Mouse (Mus musculus) limb, embryonic 14.5 days (tissue): ENCODE measurements around the gene Rmnd5b. TPM values are rescaled to one million over a fixed set of nuclear protein-coding genes. Genes with fewer than 3 reads are reported as not detected.
A peak's percentile ranks its signal among the peaks of the same experiment; 100 is the strongest.
"Not testable (repeated sequence)": the region's sequence is repeated elsewhere in the genome, so short reads cannot be mapped to it uniquely, and the experiment has no call there.

ENCODE experiments used
- ATAC-seq: fragments of 200-750 bp; cut with Nextera tagmentation; 2 replicates; pipeline ENCODE4 v1.8.0; 2017; ENCODE audit warnings: low read depth, moderate number of reproducible peaks, moderate TSS enrichment; ENCODE audit not compliant: low FRiP score
- DNase-seq: peaks from one replicate; pipeline ENCODE4 v3.0.0-alpha.2; 2015; ENCODE audit warnings: low spot score
- H3K27ac ChIP-seq: fragments of 300-500 bp; sonication (generic); replicated peaks from 2 replicates; pipeline ENCODE4 v1.5.1; 2014; ENCODE audit warnings: low read depth, mild to moderate bottlenecking, low read length, moderate library complexity, mixed read lengths
- H3K27me3 ChIP-seq: fragments of 300-500 bp; sonication (generic); 2 replicates; pipeline ENCODE4 v1.6.1; 2014; ENCODE audit warnings: low read length, mixed read lengths; ENCODE audit not compliant: control insufficient read depth, insufficient read depth
- H3K36me3 ChIP-seq: fragments of 300-500 bp; sonication (generic); 2 replicates; pipeline ENCODE4 v1.6.1; 2014; ENCODE audit warnings: mild to moderate bottlenecking, low read length, moderate library complexity, mixed read lengths; ENCODE audit not compliant: control insufficient read depth, insufficient read depth
- H3K4me1 ChIP-seq: fragments of 300-500 bp; sonication (generic); 2 replicates; pipeline ENCODE4 v1.6.1; 2014; ENCODE audit warnings: antibody characterized with exemption, low read length, mixed read lengths; ENCODE audit not compliant: control insufficient read depth, insufficient read depth
- H3K4me2 ChIP-seq: fragments of 300-500 bp; sonication (generic); replicated peaks from 2 replicates; pipeline ENCODE4 v1.6.1; 2014; ENCODE audit warnings: low read depth, mild to moderate bottlenecking, low read length, moderate library complexity; ENCODE audit not compliant: severe bottlenecking
- H3K4me3 ChIP-seq: fragments of 300-500 bp; sonication (generic); replicated peaks from 2 replicates; pipeline ENCODE4 v1.5.1; 2014; ENCODE audit warnings: low read length
- H3K9ac ChIP-seq: fragments of 300-500 bp; sonication (generic); 2 replicates; pipeline ENCODE4 v1.6.1; 2014; ENCODE audit warnings: mild to moderate bottlenecking, low read depth, low read length, moderate library complexity; ENCODE audit not compliant: severe bottlenecking
- H3K9me3 ChIP-seq: fragments of 300-500 bp; sonication (generic); 2 replicates; pipeline ENCODE4 v1.6.1; 2016; ENCODE audit warnings: low read length; ENCODE audit not compliant: control insufficient read depth
- POLR2A ChIP-seq: fragments of 200-500 bp; IDR thresholded peaks from 2 replicates; pipeline ENCODE4 v1.8.0; 2012; ENCODE audit warnings: inconsistent platforms, mild to moderate bottlenecking, moderate library complexity, borderline replicate concordance; ENCODE audit not compliant: insufficient read depth, insufficient read length; ENCODE audit errors: extremely low read depth
- WGBS: fragments of 180-500 bp; shearing (Covaris S2); extraction: QIAGEN DNeasy Blood & Tissue Kit; methylation state at CpG from one replicate; pipeline ENCODE4 v1.1.7; 2014; 5-methylcytosine and 5-hydroxymethylcytosine counted together
- polyA plus RNA-seq, 2 experiments: library from polyadenylated mRNA; depleted of rRNA in 1 of 2; stranded (reverse) in 1 of 2; unstranded in 1 of 2; fragments of >200 nt; fragmentation: Nextera tagmentation in 1 of 2; extraction: Ambion mirVana in 1 of 2; gene quantifications; 2 replicates each; pipeline versions ENCODE4 v1.2.1 to v1.2.3; 2012 to 2014

The Rmnd5b gene
- polyA plus RNA-seq, 2 experiments: 49.3 to 57.4 TPM

DNA sequence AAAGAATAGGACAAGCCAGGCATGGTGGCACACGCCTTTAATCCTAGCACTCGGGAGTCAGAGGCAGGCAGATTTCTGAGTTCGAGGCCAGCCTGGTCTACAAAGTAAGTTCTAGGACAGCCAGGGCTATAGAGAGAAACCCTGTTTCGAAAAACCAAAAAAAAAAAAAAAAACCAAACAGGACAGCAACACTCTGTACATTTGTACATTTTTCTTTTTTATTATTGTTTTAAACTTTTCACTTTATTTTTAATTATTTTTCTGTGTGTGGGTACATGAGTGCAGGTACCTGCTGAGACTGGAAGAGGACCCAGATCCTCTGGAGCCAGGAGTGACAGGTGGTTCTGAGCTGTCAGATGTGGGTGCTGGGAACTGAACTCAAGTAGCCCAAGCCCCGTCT, 39.7 kb upstream of the Rmnd5b start:
- TF ChIP-seq POLR2A: no peak
- 88% methylated on average over 5 of the region's 5 CpGs for WGBS
- no peak overlapping the region for H3K27ac ChIP-seq
- H3K9me3 ChIP-seq: no peaks in the 10 kb centered on the region
- no peak for DNase-seq
- H3K27me3 ChIP-seq: no peaks in the 10 kb centered on the region
- no peak overlapping the region for H3K4me3 ChIP-seq
- H3K4me1 ChIP-seq: no peaks in the 10 kb centered on the region
- no peak overlapping the region for H3K9ac ChIP-seq
- no peaks in the 10 kb centered on the region for H3K36me3 ChIP-seq
- no peak for ATAC-seq
- H3K4me2 ChIP-seq: no peak overlapping the region

DNA sequence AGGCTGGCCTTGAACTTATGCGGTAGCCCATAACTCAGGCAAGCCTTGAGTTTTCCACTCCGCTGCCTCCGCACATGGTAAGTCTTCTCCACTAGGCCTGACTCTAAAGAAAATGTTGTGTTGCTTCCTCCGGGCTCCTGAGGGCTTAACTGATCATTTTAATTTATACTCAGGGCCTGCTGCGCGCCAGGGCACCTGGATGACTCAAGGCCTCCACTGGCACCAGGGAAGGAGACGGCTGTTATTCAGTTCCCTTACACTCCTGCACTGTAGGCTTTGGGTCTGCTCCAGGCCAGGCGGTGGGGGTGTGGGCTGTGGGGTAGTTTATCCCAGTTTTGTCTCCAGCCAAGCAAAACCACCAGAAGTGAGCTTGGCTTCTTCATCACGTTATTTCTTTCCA, 37.6 kb upstream of the Rmnd5b start:
- DNase-seq (peak; percentile 42), ATAC-seq (peak; percentile 62)
- WGBS: 63% methylated on average over 9 of the region's 9 CpGs
- Histone ChIP-seq H3K27ac (0 out of 2 replicates have a peak overlapping the region, but pooled peaks have one; percentile 6), H3K4me3 (no peak overlapping the region), H3K36me3 (no peaks in the 10 kb centered on the region), H3K4me1 (no peaks in the 10 kb centered on the region), H3K9ac (no peak overlapping the region), H3K4me2 (no peak overlapping the region), H3K27me3 (no peaks in the 10 kb centered on the region), H3K9me3 (no peaks in the 10 kb centered on the region)
- no peak for TF ChIP-seq POLR2A

DNA sequence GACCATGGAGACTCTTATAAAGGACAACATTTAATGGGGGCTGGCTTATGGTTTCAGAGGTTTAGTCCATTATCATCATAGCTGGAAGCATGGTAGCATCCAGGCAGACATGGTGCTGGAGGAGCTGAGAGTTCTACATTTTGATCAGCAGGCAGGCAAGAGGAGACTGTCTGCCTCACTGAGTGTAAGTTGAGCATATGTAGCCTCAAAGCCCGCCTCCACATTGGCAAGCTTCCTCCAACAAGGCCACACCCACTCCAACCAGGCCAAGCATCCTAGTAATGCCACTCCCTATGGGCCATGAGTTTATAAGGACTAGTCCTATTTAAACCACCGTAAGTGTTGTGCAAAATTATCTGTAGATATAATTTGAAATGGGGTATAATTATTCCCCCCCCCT, 35.7 kb upstream of the Rmnd5b start:
- no peaks in the 10 kb centered on the region for H3K4me1 ChIP-seq
- no peak for ATAC-seq
- DNase-seq: no peak
- WGBS: 60% methylated on average over 2 of the region's 2 CpGs
- no peaks in the 10 kb centered on the region for H3K27me3 ChIP-seq
- no peak overlapping the region for H3K9ac ChIP-seq
- H3K36me3 ChIP-seq: no peaks in the 10 kb centered on the region
- TF ChIP-seq POLR2A: no peak
- H3K4me3 ChIP-seq: no peak overlapping the region
- no peak overlapping the region for H3K27ac ChIP-seq
- no peak overlapping the region for H3K4me2 ChIP-seq
- H3K9me3 ChIP-seq: no peaks in the 10 kb centered on the region

DNA sequence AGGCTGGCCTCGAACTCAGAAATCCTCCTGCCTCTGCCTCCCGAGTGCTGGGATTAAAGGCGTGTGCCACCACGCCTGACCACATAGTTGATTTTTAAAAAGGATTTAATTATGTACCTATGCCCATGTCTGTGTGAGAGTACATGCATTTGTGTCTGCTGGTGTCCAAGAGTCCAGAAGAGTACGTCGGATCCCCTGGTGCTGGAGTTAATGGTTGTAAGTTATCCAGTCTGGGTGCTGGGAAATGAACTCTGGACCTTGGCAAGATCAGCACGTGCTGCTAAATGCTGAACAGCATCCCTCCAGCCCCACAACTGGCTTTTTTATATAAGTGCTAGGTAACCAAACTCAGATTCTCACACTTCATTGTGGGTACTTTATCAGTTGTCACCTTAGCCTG, 35.1 kb upstream of the Rmnd5b start:
- Histone ChIP-seq H3K27ac (no peak overlapping the region), H3K9me3 (no peaks in the 10 kb centered on the region), H3K4me2 (no peak overlapping the region), H3K9ac (no peak overlapping the region), H3K4me3 (no peak overlapping the region), H3K27me3 (no peaks in the 10 kb centered on the region), H3K4me1 (no peaks in the 10 kb centered on the region), H3K36me3 (no peaks in the 10 kb centered on the region)
- DNase-seq (no peak), ATAC-seq (no peak)
- WGBS: 90% methylated on average over 7 of the region's 7 CpGs
- TF ChIP-seq POLR2A: no peak

DNA sequence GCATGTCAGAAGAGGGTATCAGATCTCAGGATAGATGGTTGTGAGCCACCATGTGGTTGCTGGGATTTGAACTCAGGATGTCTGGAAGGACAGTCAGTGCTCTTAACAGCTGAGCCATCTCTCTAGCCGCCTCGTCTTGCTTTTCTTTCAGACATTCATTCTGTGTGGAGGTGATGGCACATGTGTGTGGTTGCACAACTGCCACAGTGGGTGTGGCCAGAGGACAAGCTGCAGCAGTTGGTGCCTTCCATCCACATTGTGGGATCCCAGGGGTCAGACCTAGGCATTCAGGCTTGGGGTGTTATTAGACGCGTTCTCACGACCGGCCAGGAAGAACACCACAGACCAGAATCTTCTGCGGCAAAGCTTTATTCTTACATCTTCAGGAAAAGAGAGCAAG, 29.1 kb upstream of the Rmnd5b start:
- ATAC-seq, DNase-seq: not testable (repeated sequence)
- whole genome bisulfite sequencing: 96% methylated on average over 7 of the region's 7 CpGs

DNA sequence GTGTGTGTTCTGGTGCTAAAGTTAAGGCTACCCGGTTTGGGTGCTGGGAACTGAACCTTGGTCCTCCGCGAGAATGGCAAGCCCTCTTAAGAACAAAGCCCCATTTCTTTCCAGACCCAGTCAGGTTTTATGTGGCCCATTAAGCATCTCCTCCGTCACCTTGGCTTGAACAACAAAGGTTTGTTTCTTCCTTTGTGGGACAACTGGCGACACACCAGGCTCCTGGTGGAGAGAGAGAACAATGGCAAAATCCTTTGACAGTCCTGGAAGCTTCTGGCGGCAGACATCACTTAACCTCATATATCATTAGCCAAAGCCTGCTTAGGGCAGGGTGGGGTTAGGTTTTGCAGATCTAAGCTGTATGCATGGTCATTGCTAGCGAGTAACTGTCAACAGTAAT, 26.9 kb upstream of the Rmnd5b start:
- ATAC-seq (no peak), DNase-seq (no peak)
- H3K27ac ChIP-seq: no peak overlapping the region
- 80% methylated on average over 7 of the region's 7 CpGs for WGBS
- H3K9me3 ChIP-seq: no peaks in the 10 kb centered on the region
- H3K4me2 ChIP-seq: no peak overlapping the region
- no peak overlapping the region for H3K9ac ChIP-seq
- peaks cover 12% of the 10 kb centered on the region for H3K4me1 ChIP-seq
- no peaks in the 10 kb centered on the region for H3K27me3 ChIP-seq
- TF ChIP-seq POLR2A: no peak
- no peak overlapping the region for H3K4me3 ChIP-seq
- no peaks in the 10 kb centered on the region for H3K36me3 ChIP-seq

More for the DNA sequence above, 29.1 kb upstream of the Rmnd5b start:
- not testable (repeated sequence) for H3K27me3 ChIP-seq, H3K4me1 ChIP-seq, H3K9ac ChIP-seq, H3K36me3 ChIP-seq, H3K27ac ChIP-seq, H3K9me3 ChIP-seq, H3K4me2 ChIP-seq, H3K4me3 ChIP-seq
